Mouse (Mus musculus) lung, embryonic 15.5 days (tissue): ENCODE results near the gene Mtrex. TPM values are rescaled to one million over a fixed set of nuclear protein-coding genes. Genes with fewer than 3 reads are reported as not detected.
A peak's percentile ranks its signal among the peaks of the same experiment; 100 is the strongest.

Experiments
- ATAC-seq: fragments of 200-750 bp; cut with Nextera tagmentation; 2 replicates; pipeline ENCODE4 v1.8.0; 2017; ENCODE audit warnings: moderate number of reproducible peaks, borderline replicate concordance; ENCODE audit not compliant: low FRiP score, low TSS enrichment; ENCODE audit errors: extremely low read depth
- H3K27ac ChIP-seq: fragments of 300-500 bp; sonication (generic); 2 replicates; pipeline ENCODE4 v1.5.1; 2015; ENCODE audit warnings: moderate library complexity, mild to moderate bottlenecking, inconsistent platforms
- H3K27me3 ChIP-seq: fragments of 300-500 bp; sonication (generic); 2 replicates; pipeline ENCODE4 v1.6.1; 2015; ENCODE audit warnings: inconsistent platforms
- H3K36me3 ChIP-seq: fragments of 300-500 bp; sonication (generic); 2 replicates; pipeline ENCODE4 v1.6.1; 2015; ENCODE audit warnings: inconsistent platforms
- H3K4me1 ChIP-seq: fragments of 300-500 bp; sonication (generic); 2 replicates; pipeline ENCODE4 v1.6.1; 2015; ENCODE audit warnings: inconsistent platforms
- H3K4me2 ChIP-seq: fragments of 300-500 bp; sonication (generic); 2 replicates; pipeline ENCODE4 v1.6.1; 2015; ENCODE audit warnings: inconsistent platforms, mild to moderate bottlenecking, moderate library complexity
- H3K4me3 ChIP-seq: fragments of 300-500 bp; sonication (generic); 2 replicates; pipeline ENCODE4 v1.5.1; 2015; ENCODE audit warnings: mild to moderate bottlenecking, inconsistent platforms
- H3K9ac ChIP-seq: fragments of 300-500 bp; sonication (generic); 2 replicates; pipeline ENCODE4 v1.6.1; 2015; ENCODE audit warnings: inconsistent platforms
- H3K9me3 ChIP-seq: fragments of 300-500 bp; sonication (generic); 2 replicates; pipeline ENCODE4 v1.6.1; 2016; ENCODE audit warnings: inconsistent platforms
- WGBS: fragments of 180-500 bp; shearing (Covaris S2); methylation state at CpG from one replicate; pipeline ENCODE4 v1.1.7; 2015; 5-methylcytosine and 5-hydroxymethylcytosine counted together
- polyA plus RNA-seq: library from polyadenylated mRNA; unstranded; fragments of >200 nt; fragmentation: Nextera tagmentation; extraction: Ambion mirVana; gene quantifications from 2 replicates; pipeline ENCODE4 v1.2.1, GENCODE M21; 2015

Mtrex gene
- polyA plus RNA-seq, 1 experiment from 2014 or later: 70.5 TPM

DNA sequence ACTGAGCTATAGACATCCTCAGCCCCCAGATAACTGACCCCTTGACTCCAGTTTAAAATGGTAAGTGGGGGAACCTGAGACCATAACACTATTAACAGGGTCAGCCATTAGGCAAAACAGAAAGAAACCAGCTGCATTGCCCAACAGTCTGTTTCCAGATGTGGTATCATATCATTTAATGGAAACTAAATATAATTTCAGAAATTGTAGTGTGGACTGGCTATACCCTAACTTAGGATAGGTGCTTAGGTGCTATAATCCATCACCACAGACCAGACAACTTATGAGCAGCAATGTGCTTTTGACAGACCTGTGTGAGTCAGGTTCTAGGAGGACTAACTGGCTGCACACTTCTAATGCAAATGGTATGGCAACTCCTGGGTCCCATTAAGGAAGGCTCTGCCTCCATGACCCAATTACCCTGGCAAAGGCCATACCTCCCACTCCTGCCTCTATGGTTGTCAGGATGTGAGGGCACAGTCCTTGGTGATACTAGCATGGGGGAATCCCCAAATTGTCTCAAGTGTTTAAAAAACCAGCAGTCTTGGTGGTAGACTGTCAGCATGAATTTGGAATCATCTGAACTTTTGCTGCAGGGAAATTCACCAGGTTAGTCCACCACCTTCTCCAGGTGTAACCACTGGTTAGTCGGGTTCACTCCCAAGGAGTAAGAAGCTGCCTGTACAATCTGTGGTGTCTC is 64.1 kb downstream of the Mtrex start:
- 96% methylated on average over 1 of the region's 1 CpGs for WGBS
- H3K36me3 ChIP-seq: peaks cover 34% of the 10 kb centered on the region
- H3K4me1 ChIP-seq: peaks cover 10% of the 10 kb centered on the region
- ATAC-seq: no peak
- no peak overlapping the region for H3K4me3 ChIP-seq
- no peak overlapping the region for H3K27ac ChIP-seq
- no peak overlapping the region for H3K9ac ChIP-seq
- no peak overlapping the region for H3K4me2 ChIP-seq
- H3K9me3 ChIP-seq: no peaks in the 10 kb centered on the region
- H3K27me3 ChIP-seq: no peaks in the 10 kb centered on the region

- Histone ChIP-seq H3K9ac (no peak overlapping the region), H3K27me3 (no peaks in the 10 kb centered on the region), H3K4me1 (peaks cover 10% of the 10 kb centered on the region), H3K4me3 (no peak overlapping the region), H3K36me3 (peaks cover 26% of the 10 kb centered on the region), H3K9me3 (no peaks in the 10 kb centered on the region), H3K4me2 (no peak overlapping the region), H3K27ac (0 out of 2 replicates have a peak overlapping the region, but pooled peaks have one; percentile 16)
- WGBS: 74% methylated on average over 3 of the region's 3 CpGs
- ATAC-seq: no peak
These were observed 64.9 kb downstream of the Mtrex start for GRCm38 (mm10) chr13:112862342-112862741.

DNA sequence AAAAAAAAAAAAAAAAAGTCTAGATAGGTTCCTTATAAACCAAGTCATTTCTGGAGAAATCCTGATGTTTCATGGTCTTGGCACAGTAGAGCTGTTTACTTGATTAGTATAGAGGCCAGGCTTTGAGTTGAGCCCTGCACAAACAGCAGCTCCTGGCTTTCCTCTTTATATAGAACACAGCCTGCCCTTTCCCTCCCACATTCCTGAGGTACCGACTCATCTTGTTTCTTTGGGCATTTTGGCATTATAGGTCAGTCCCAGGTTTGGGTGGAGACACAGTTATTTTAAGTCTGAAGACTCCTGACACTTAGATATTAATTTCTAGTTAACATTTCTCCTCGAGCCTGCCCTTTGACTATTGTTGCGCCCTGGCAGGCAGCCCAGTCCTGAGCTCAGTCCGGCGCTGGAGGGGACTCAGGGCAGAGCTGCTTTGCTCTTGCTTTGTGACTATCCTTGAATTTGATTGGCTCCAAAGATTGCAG is 65.3 kb downstream of the Mtrex start:
- peak; percentile 74; the same call in 1 of the 2 replicates for ATAC-seq
- peak overlapping the region; percentile 16; the same call in 1 of the 2 replicates for H3K27ac ChIP-seq
- no peaks in the 10 kb centered on the region for H3K27me3 ChIP-seq
- 20% methylated on average over 5 of the region's 5 CpGs for WGBS
- no peak overlapping the region for H3K4me3 ChIP-seq
- no peak overlapping the region for H3K4me2 ChIP-seq
- H3K9ac ChIP-seq: no peak overlapping the region
- peaks cover 23% of the 10 kb centered on the region for H3K36me3 ChIP-seq
- no peaks in the 10 kb centered on the region for H3K9me3 ChIP-seq
- peaks cover 10% of the 10 kb centered on the region for H3K4me1 ChIP-seq

DNA sequence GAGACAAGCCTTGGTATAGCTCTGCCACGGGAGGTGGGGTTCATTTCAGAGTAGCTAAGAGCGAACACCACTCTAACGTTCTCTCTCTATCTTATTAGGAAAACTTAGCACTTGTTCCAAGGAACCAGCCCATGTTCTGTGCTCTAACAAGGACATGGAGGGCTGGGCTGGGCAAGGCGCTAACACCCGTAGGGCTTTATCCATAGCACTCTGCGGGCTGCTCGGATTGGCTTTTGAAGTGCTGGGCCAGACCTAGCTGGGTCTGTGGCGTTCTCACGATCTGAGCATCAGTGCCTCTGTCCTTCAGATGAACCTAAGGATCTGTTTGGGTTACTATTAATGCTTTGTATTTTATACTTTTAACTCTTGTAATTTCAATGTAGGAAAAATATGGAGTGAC is 66.3 kb downstream of the Mtrex start:
- H3K4me3 ChIP-seq: no peak overlapping the region
- no peak overlapping the region for H3K4me2 ChIP-seq
- peaks cover 10% of the 10 kb centered on the region for H3K4me1 ChIP-seq
- H3K9ac ChIP-seq: no peak overlapping the region
- ATAC-seq: no peak
- peaks cover 15% of the 10 kb centered on the region for H3K36me3 ChIP-seq
- WGBS: 89% methylated on average over 9 of the region's 9 CpGs
- no peaks in the 10 kb centered on the region for H3K27me3 ChIP-seq
- H3K9me3 ChIP-seq: no peaks in the 10 kb centered on the region
- no peak overlapping the region for H3K27ac ChIP-seq

DNA sequence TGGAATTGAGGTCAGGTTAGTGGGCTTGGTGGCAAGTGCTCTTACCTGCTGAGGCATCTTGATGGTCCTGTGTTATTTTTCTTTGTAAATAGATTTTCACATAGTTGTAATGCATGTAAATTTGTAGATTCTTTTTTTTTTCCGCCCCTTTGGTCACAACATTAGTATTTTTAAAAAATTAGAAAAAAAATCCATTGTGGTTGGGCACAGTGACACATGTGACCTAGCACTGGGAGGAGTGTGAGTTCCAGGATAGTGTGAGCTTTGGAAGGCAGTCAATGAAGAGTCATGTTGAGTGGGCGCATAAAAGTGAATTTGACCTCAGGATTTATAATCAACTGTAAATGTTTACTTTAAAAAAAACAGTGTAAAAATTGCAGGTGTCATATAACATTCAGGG is 66.8 kb downstream of the Mtrex start:
- 78% methylated on average over 2 of the region's 2 CpGs for WGBS
- H3K27me3 ChIP-seq: no peaks in the 10 kb centered on the region
- peaks cover 10% of the 10 kb centered on the region for H3K4me1 ChIP-seq
- no peaks in the 10 kb centered on the region for H3K9me3 ChIP-seq
- no peak overlapping the region for H3K27ac ChIP-seq
- ATAC-seq: no peak
- no peak overlapping the region for H3K4me3 ChIP-seq
- H3K36me3 ChIP-seq: peaks cover 10% of the 10 kb centered on the region
- no peak overlapping the region for H3K4me2 ChIP-seq
- H3K9ac ChIP-seq: no peak overlapping the region

GRCm38 (mm10) chr13:112859574-112860134 is 67.5 kb downstream of the Mtrex start:
- no peak for ATAC-seq
- peaks cover 7% of the 10 kb centered on the region; the same call in 1 of the 2 replicates for H3K36me3 ChIP-seq
- no peak overlapping the region for H3K9ac ChIP-seq
- no peaks in the 10 kb centered on the region for H3K9me3 ChIP-seq
- no peak overlapping the region for H3K27ac ChIP-seq
- H3K4me2 ChIP-seq: no peak overlapping the region
- no peak overlapping the region for H3K4me3 ChIP-seq
- H3K27me3 ChIP-seq: no peaks in the 10 kb centered on the region
- WGBS: 81% methylated on average over 21 of the region's 21 CpGs
- H3K4me1 ChIP-seq: peaks cover 10% of the 10 kb centered on the region

DNA sequence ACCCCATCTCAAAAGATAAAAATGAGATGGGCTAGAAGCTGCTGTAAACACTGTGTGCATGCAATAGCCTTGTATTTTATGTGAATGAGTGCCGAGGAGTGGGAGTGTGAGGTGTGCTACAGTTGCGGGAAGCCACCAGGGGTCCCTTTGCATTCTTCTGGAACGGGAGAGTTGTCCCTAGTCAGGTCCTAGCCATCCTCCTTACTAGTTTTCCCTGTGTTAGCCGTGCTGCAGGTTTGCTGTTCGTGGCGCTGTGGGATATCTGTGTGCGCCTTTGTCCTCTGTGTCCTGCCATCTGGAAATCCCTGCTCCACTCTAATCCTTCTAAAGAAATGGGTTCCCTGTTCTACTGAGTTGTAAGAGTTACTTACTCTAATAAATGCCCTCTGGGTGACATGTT is 69.3 kb downstream of the Mtrex start:
- H3K27me3 ChIP-seq: no peaks in the 10 kb centered on the region
- no peaks in the 10 kb centered on the region for H3K9me3 ChIP-seq
- H3K27ac ChIP-seq: no peak overlapping the region
- H3K9ac ChIP-seq: no peak overlapping the region
- no peak overlapping the region for H3K4me3 ChIP-seq
- ATAC-seq: no peak
- WGBS: 86% methylated on average over 7 of the region's 7 CpGs
- 0 out of 2 replicates have a peak, but pooled peaks cover 7% of the 10 kb centered on the region for H3K36me3 ChIP-seq
- H3K4me2 ChIP-seq: no peak overlapping the region
- H3K4me1 ChIP-seq: peaks cover 10% of the 10 kb centered on the region

DNA sequence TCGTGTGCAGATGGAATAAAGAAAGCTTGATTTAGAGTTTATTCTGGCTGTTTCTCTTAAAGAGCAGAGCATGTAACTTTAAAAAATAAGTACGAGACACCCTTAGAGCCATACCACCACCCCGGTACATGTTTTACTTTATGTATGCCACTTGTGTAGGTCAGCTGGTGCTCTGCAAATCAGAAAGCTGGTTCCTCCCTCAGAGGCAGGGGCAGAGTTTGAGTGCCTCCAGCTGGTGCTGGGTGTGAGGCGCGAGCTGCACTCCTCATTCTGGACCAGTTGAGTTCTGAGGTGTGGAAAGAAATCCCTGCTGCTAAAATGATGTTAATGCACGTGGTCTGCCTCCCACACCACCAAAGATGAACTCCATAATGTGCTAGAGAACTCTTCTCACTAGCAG is 72.8 kb downstream of the Mtrex start:
- no peak overlapping the region for H3K4me3 ChIP-seq
- H3K36me3 ChIP-seq: no peaks in the 10 kb centered on the region
- no peak overlapping the region for H3K27ac ChIP-seq
- H3K4me1 ChIP-seq: no peaks in the 10 kb centered on the region
- H3K4me2 ChIP-seq: no peak overlapping the region
- WGBS: 59% methylated on average over 6 of the region's 6 CpGs
- H3K9me3 ChIP-seq: no peaks in the 10 kb centered on the region
- no peak for ATAC-seq
- no peaks in the 10 kb centered on the region for H3K27me3 ChIP-seq
- no peak overlapping the region for H3K9ac ChIP-seq

GRCm38 (mm10) chr13:112853710-112854316 is 73.4 kb downstream of the Mtrex start:
- Histone ChIP-seq H3K27me3 (no peaks in the 10 kb centered on the region), H3K9me3 (no peaks in the 10 kb centered on the region), H3K4me1 (no peaks in the 10 kb centered on the region), H3K27ac (no peak overlapping the region), H3K4me3 (no peak overlapping the region), H3K36me3 (no peaks in the 10 kb centered on the region), H3K9ac (no peak overlapping the region), H3K4me2 (no peak overlapping the region)
- ATAC-seq: no peak
- WGBS: 76% methylated on average over 17 of the region's 17 CpGs

- no peak for ATAC-seq
- Histone ChIP-seq H3K36me3 (peaks cover 14% of the 10 kb centered on the region; the same call in 1 of the 2 replicates), H3K9ac (no peak overlapping the region), H3K27me3 (no peaks in the 10 kb centered on the region), H3K27ac (no peak overlapping the region), H3K4me3 (no peak overlapping the region), H3K9me3 (no peaks in the 10 kb centered on the region), H3K4me1 (no peaks in the 10 kb centered on the region), H3K4me2 (no peak overlapping the region)
- WGBS: 98% methylated on average over 3 of the region's 3 CpGs
These were observed 81.3 kb downstream of the Mtrex start for GRCm38 (mm10) chr13:112845931-112846330.

- H3K4me3 ChIP-seq: no peak overlapping the region
- H3K4me2 ChIP-seq: no peak overlapping the region
- WGBS: 77% methylated on average over 16 of the region's 16 CpGs
- ATAC-seq: no peak
- H3K27me3 ChIP-seq: no peaks in the 10 kb centered on the region
- H3K36me3 ChIP-seq: peaks cover 9% of the 10 kb centered on the region; the same call in 1 of the 2 replicates
- no peaks in the 10 kb centered on the region for H3K9me3 ChIP-seq
- no peaks in the 10 kb centered on the region; the same call in 1 of the 2 replicates for H3K4me1 ChIP-seq
- no peak overlapping the region for H3K27ac ChIP-seq
- H3K9ac ChIP-seq: no peak overlapping the region
These were observed 86.7 kb downstream of the Mtrex start for GRCm38 (mm10) chr13:112840241-112841087.
